Mouse (Mus musculus): ENCODE data around the gene Gm21693.
"Not testable (repeated sequence)": the region's sequence is repeated elsewhere in the genome, so short reads cannot be mapped to it uniquely, and the experiment has no call there.

The Gm21693 gene

DNA sequence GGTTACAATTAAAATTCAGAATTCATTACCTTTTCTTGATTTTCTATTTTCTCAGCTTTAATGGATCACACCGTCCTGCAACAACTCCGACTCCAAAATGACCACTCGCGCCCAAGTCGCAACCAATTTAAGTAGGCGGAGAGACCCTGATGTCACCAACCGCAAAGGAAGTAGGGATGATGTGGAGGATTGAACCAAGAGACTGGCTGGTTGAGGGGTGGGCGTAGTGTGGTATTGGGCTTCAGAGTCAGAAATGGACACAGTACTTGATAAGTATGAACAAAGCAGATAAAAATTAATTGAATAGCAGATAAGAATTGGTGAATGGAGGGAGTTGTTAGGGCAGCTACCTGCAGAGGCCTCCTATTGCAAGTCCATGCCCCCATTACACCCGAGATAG lies at the start of gene Gm21693:
Gm21693 (minus strand) TSS at position 101 of the 400 bp plus-strand sequence.
- not testable (repeated sequence) for TF ChIP-seq GATA4 (IDR thresholded peaks at IDR 0.05; ENCODE audit: insufficient replicate concordance, low read length)

- not testable (repeated sequence) for TF ChIP-seq GATA4 (IDR thresholded peaks at IDR 0.05; ENCODE audit: insufficient replicate concordance, low read length)
Measured at GRCm38 (mm10) chrY:3306349-3306748, 38.8 kb downstream of the Gm21693 start, which contains the start of gene Gm21677. Gm21677 (minus strand) TSS chrY:3306449.

Measured in liver, adult (tissue).